Mouse (Mus musculus): ENCODE measurements around the gene Gprc5a. TPM values are rescaled to one million over a fixed set of nuclear protein-coding genes. Genes with fewer than 3 reads are reported as not detected.
A peak's percentile ranks its signal among the peaks of the same experiment; 100 is the strongest.

Gprc5a gene
- polyA plus RNA-seq, 1 experiment from 2014 or later, result 4.8 TPM

- H3K4me2 ChIP-seq, result no peak overlapping the region
- no peaks in the 10 kb centered on the region for H3K36me3 ChIP-seq
- H3K27me3 ChIP-seq, result 0 out of 2 replicates have a peak, but pooled peaks cover 5% of the 10 kb centered on the region
- 76% methylated on average over 3 of the region's 3 CpGs for WGBS
- H3K4me1 ChIP-seq (replicated peaks), result peaks cover 9% of the 10 kb centered on the region
- no peak overlapping the region for H3K9ac ChIP-seq
- H3K4me3 ChIP-seq, result no peak overlapping the region
- no peak for ATAC-seq (replicated peaks; ENCODE audit: insufficient number of reproducible peaks, insufficient read depth, low FRiP score, low read depth)
- 0 out of 2 replicates have a peak, but pooled peaks cover 3% of the 10 kb centered on the region for H3K9me3 ChIP-seq (replicated peaks)
- H3K27ac ChIP-seq, result no peak overlapping the region
These were observed 23.5 kb upstream of the Gprc5a start for GRCm38 (mm10) chr6:135041930-135042329.

GRCm38 (mm10) chr6:135047276-135047675 is 18.2 kb upstream of the Gprc5a start:
- Histone ChIP-seq H3K4me2 (no peak overlapping the region), H3K27me3 (no peaks in the 10 kb centered on the region), H3K27ac (no peak overlapping the region), H3K36me3 (no peaks in the 10 kb centered on the region), H3K9me3 (replicated peaks) (no peaks in the 10 kb centered on the region), H3K4me1 (replicated peaks) (no peaks in the 10 kb centered on the region), H3K4me3 (no peak overlapping the region), H3K9ac (no peak overlapping the region)
- 60% methylated on average over 9 of the region's 9 CpGs for WGBS
- no peak for ATAC-seq (replicated peaks; ENCODE audit: insufficient number of reproducible peaks, insufficient read depth, low FRiP score, low read depth)

GRCm38 (mm10) chr6:135048509-135048908 is 16.9 kb upstream of the Gprc5a start:
- Histone ChIP-seq H3K36me3 (no peaks in the 10 kb centered on the region), H3K4me1 (replicated peaks) (no peaks in the 10 kb centered on the region), H3K4me3 (no peak overlapping the region), H3K27me3 (no peaks in the 10 kb centered on the region), H3K9me3 (replicated peaks) (no peaks in the 10 kb centered on the region), H3K9ac (no peak overlapping the region), H3K27ac (no peak overlapping the region), H3K4me2 (no peak overlapping the region)
- WGBS, result 71% methylated on average over 6 of the region's 6 CpGs
- ATAC-seq (replicated peaks; ENCODE audit: insufficient number of reproducible peaks, insufficient read depth, low FRiP score, low read depth), result no peak

GRCm38 (mm10) chr6:135048956-135049355 is 16.5 kb upstream of the Gprc5a start:
- Histone ChIP-seq H3K36me3 (no peaks in the 10 kb centered on the region), H3K4me3 (no peak overlapping the region), H3K9ac (no peak overlapping the region), H3K27ac (no peak overlapping the region), H3K27me3 (no peaks in the 10 kb centered on the region), H3K4me1 (replicated peaks) (no peaks in the 10 kb centered on the region), H3K9me3 (replicated peaks) (no peaks in the 10 kb centered on the region), H3K4me2 (no peak overlapping the region)
- WGBS, result 60% methylated on average over 16 of the region's 16 CpGs
- 0 out of 2 replicates have a peak, but pooled peaks have one; percentile 43 for ATAC-seq (replicated peaks; ENCODE audit: insufficient number of reproducible peaks, insufficient read depth, low FRiP score, low read depth)

- Histone ChIP-seq H3K4me1 (replicated peaks) (no peaks in the 10 kb centered on the region), H3K27me3 (no peaks in the 10 kb centered on the region), H3K36me3 (no peaks in the 10 kb centered on the region), H3K4me2 (no peak overlapping the region), H3K4me3 (no peak overlapping the region), H3K9me3 (replicated peaks) (no peaks in the 10 kb centered on the region), H3K27ac (no peak overlapping the region), H3K9ac (no peak overlapping the region)
- 76% methylated on average over 3 of the region's 3 CpGs for WGBS
- no peak for ATAC-seq (replicated peaks; ENCODE audit: insufficient number of reproducible peaks, insufficient read depth, low FRiP score, low read depth)
These were observed 11.7 kb upstream of the Gprc5a start for GRCm38 (mm10) chr6:135053789-135054188.

- 29% methylated on average over 4 of the region's 4 CpGs for WGBS
These were observed 9.6 kb upstream of the Gprc5a start for GRCm38 (mm10) chr6:135055882-135056281.

GRCm38 (mm10) chr6:135060728-135061127 is 4.7 kb upstream of the Gprc5a start:
- peaks cover 9% of the 10 kb centered on the region; the same call in 1 of the 2 replicates for H3K4me1 ChIP-seq (replicated peaks)
- no peak overlapping the region for H3K4me2 ChIP-seq
- ATAC-seq (replicated peaks; ENCODE audit: insufficient number of reproducible peaks, insufficient read depth, low FRiP score, low read depth), result no peak

More at GRCm38 (mm10) chr6:135055882-135056281, 9.6 kb upstream of the Gprc5a start:
- no peak overlapping the region for H3K4me3 ChIP-seq
- H3K27me3 ChIP-seq, result no peaks in the 10 kb centered on the region
- no peak overlapping the region for H3K27ac ChIP-seq
- H3K9me3 ChIP-seq (replicated peaks), result no peaks in the 10 kb centered on the region
- H3K36me3 ChIP-seq, result no peaks in the 10 kb centered on the region
- H3K4me1 ChIP-seq (replicated peaks), result no peaks in the 10 kb centered on the region
- ATAC-seq (replicated peaks; ENCODE audit: insufficient number of reproducible peaks, insufficient read depth, low FRiP score, low read depth), result no peak
- H3K9ac ChIP-seq, result no peak overlapping the region
- no peak overlapping the region for H3K4me2 ChIP-seq

GRCm38 (mm10) chr6:135064621-135065020 is 830 bp upstream of the Gprc5a start:
- H3K27ac ChIP-seq, result peak overlapping the region; percentile 33; the same call in 1 of the 2 replicates
- H3K9ac ChIP-seq, result no peak overlapping the region
- no peak overlapping the region for H3K4me2 ChIP-seq
- ATAC-seq (replicated peaks; ENCODE audit: insufficient number of reproducible peaks, insufficient read depth, low FRiP score, low read depth), result no peak
- H3K4me1 ChIP-seq (replicated peaks), result peaks cover 21% of the 10 kb centered on the region
- H3K36me3 ChIP-seq, result no peaks in the 10 kb centered on the region
- H3K27me3 ChIP-seq, result no peaks in the 10 kb centered on the region
- H3K9me3 ChIP-seq (replicated peaks), result no peaks in the 10 kb centered on the region
- 77% methylated on average over 12 of the region's 12 CpGs for WGBS
- H3K4me3 ChIP-seq, result no peak overlapping the region

More at GRCm38 (mm10) chr6:135060728-135061127, 4.7 kb upstream of the Gprc5a start:
- WGBS, result 92% methylated on average over 4 of the region's 4 CpGs
- Histone ChIP-seq H3K9ac (no peak overlapping the region), H3K27ac (no peak overlapping the region), H3K9me3 (replicated peaks) (no peaks in the 10 kb centered on the region), H3K4me3 (no peak overlapping the region), H3K36me3 (no peaks in the 10 kb centered on the region), H3K27me3 (no peaks in the 10 kb centered on the region)

GRCm38 (mm10) chr6:135066795-135067445 is 1.5 kb downstream of the Gprc5a start:
- peak overlapping the region; percentile 61; the same call in 1 of the 2 replicates for H3K4me3 ChIP-seq
- no peaks in the 10 kb centered on the region for H3K36me3 ChIP-seq
- no peak overlapping the region for H3K27ac ChIP-seq
- H3K9me3 ChIP-seq (replicated peaks), result no peaks in the 10 kb centered on the region
- H3K4me1 ChIP-seq (replicated peaks), result peaks cover 21% of the 10 kb centered on the region
- no peak overlapping the region for H3K9ac ChIP-seq
- H3K27me3 ChIP-seq, result no peaks in the 10 kb centered on the region
- H3K4me2 ChIP-seq, result peak overlapping the region; percentile 94
- 43% methylated on average over 6 of the region's 6 CpGs for WGBS
- no peak for ATAC-seq (replicated peaks; ENCODE audit: insufficient number of reproducible peaks, insufficient read depth, low FRiP score, low read depth)

GRCm38 (mm10) chr6:135068221-135068620 is 2.8 kb downstream of the Gprc5a start:
- Histone ChIP-seq H3K4me3 (no peak overlapping the region), H3K9me3 (replicated peaks) (no peaks in the 10 kb centered on the region), H3K9ac (no peak overlapping the region), H3K27me3 (no peaks in the 10 kb centered on the region), H3K27ac (no peak overlapping the region), H3K36me3 (no peaks in the 10 kb centered on the region), H3K4me1 (replicated peaks) (peaks cover 21% of the 10 kb centered on the region), H3K4me2 (no peak overlapping the region)
- 72% methylated on average over 5 of the region's 5 CpGs for WGBS
- no peak for ATAC-seq (replicated peaks; ENCODE audit: insufficient number of reproducible peaks, insufficient read depth, low FRiP score, low read depth)

GRCm38 (mm10) chr6:135069856-135070255 is 4.4 kb downstream of the Gprc5a start:
- H3K9ac ChIP-seq, result no peak overlapping the region
- H3K4me3 ChIP-seq, result no peak overlapping the region
- no peak overlapping the region for H3K4me2 ChIP-seq
- H3K4me1 ChIP-seq (replicated peaks), result peaks cover 20% of the 10 kb centered on the region
- no peak overlapping the region for H3K27ac ChIP-seq
- no peaks in the 10 kb centered on the region for H3K36me3 ChIP-seq
- no peak for ATAC-seq (replicated peaks; ENCODE audit: insufficient number of reproducible peaks, insufficient read depth, low FRiP score, low read depth)
- H3K9me3 ChIP-seq (replicated peaks), result no peaks in the 10 kb centered on the region
- WGBS, result 70% methylated on average over 6 of the region's 6 CpGs
- no peaks in the 10 kb centered on the region for H3K27me3 ChIP-seq

GRCm38 (mm10) chr6:135070347-135070746 is 4.9 kb downstream of the Gprc5a start:
- Histone ChIP-seq H3K4me1 (replicated peaks) (peaks cover 15% of the 10 kb centered on the region), H3K4me3 (no peak overlapping the region), H3K9me3 (replicated peaks) (no peaks in the 10 kb centered on the region), H3K9ac (no peak overlapping the region), H3K27ac (no peak overlapping the region), H3K36me3 (no peaks in the 10 kb centered on the region), H3K27me3 (no peaks in the 10 kb centered on the region), H3K4me2 (no peak overlapping the region)
- 70% methylated on average over 2 of the region's 2 CpGs for WGBS
- no peak for ATAC-seq (replicated peaks; ENCODE audit: insufficient number of reproducible peaks, insufficient read depth, low FRiP score, low read depth)

All from heart, embryonic 15.5 days (tissue).